Mouse (Mus musculus) C2C12 (cell line): Measurements from ENCODE around the gene Dbr1. TPM values are rescaled to one million over a fixed set of nuclear protein-coding genes. Genes with fewer than 3 reads are reported as not detected.

Experiments used
- H3K27me3 ChIP-seq: one replicate; pipeline ENCODE4 v1.6.1; 2011; ENCODE audit not compliant: control insufficient read depth, insufficient read depth, insufficient read length
- H3K36me3 ChIP-seq: one replicate; pipeline ENCODE4 v1.6.1; 2011; ENCODE audit not compliant: control insufficient read depth, insufficient read depth
- H3K4me3 ChIP-seq: one replicate; pipeline ENCODE4 v1.5.1; 2011; ENCODE audit warnings: mild to moderate bottlenecking, control low read depth; ENCODE audit not compliant: poor library complexity, insufficient read depth, severe bottlenecking
- H3K79me2 ChIP-seq: one replicate; pipeline ENCODE4 v1.6.1; 2011; ENCODE audit not compliant: control insufficient read depth, insufficient read depth
- H3K79me3 ChIP-seq: one replicate; pipeline ENCODE4 v1.6.1; 2011; ENCODE audit warnings: low read depth, control low read depth
- H3ac ChIP-seq: one replicate; pipeline ENCODE3; 2011; ENCODE audit warnings: low read depth; ENCODE audit not compliant: control insufficient read depth, insufficient read length
- CEBPB ChIP-seq: IDR thresholded peaks from one replicate; pipeline ENCODE4 v1.6.1; 2011; ENCODE audit warnings: low read depth, mild to moderate bottlenecking, control low read depth, moderate library complexity
- CTCF ChIP-seq: IDR thresholded peaks from one replicate; pipeline ENCODE4 v1.5.1; 2011; ENCODE audit not compliant: control insufficient read depth, insufficient read depth, insufficient read length
- FOSL1 ChIP-seq: IDR thresholded peaks from one replicate; pipeline ENCODE4 v1.8.0; 2011; ENCODE audit warnings: mild to moderate bottlenecking, low read length; ENCODE audit not compliant: poor library complexity, insufficient read depth, severe bottlenecking
- MAX ChIP-seq: IDR thresholded peaks from one replicate; pipeline ENCODE4 v1.6.1; 2011; ENCODE audit warnings: mild to moderate bottlenecking, control low read depth
- MYOD1 ChIP-seq: IDR thresholded peaks from one replicate; pipeline ENCODE4 v1.6.1; 2011; ENCODE audit warnings: low read depth; ENCODE audit not compliant: control insufficient read depth, insufficient read length
- MYOG ChIP-seq: IDR thresholded peaks from one replicate; pipeline ENCODE4 v1.6.1; 2011; ENCODE audit not compliant: control insufficient read depth, insufficient read length; ENCODE audit errors: extremely low read depth
- USF1 ChIP-seq: IDR thresholded peaks from one replicate; pipeline ENCODE4 v1.6.1; 2011; ENCODE audit warnings: low read depth, mild to moderate bottlenecking, control low read depth, moderate library complexity
- polyA plus RNA-seq: library from polyadenylated mRNA; unstranded; fragments of >200 nt; fragmentation: generic; extraction: Trizol; gene quantifications from one replicate; pipeline ENCODE4 v1.2.1, GENCODE M21; 2012; ENCODE audit warnings: missing spikeins

Gene Dbr1
- polyA plus RNA-seq, 1 experiment = 13.8 TPM

DNA sequence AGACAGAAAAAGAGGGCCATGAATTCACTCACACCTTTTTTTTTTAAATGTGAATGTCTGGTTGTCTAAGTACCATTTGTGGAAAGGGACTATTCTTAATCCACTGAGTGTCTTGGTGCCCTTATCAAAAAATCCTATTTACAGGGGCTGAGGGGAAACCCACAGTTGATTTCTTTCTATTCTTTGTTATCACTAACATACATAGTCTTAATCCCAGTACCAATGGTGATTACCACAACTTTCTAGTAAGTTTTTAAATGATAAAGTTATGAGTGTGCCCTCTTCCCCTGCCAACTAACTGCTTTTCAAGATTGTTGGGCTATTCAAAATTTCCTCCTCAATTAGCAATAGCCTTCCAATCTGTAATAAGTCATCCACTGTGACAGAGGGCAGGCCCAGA, 21.5 kb upstream of the Dbr1 start:
- no peak overlapping the region for H3ac ChIP-seq
- no peak overlapping the region for H3K4me3 ChIP-seq
- peaks cover 55% of the 10 kb centered on the region for H3K79me3 ChIP-seq
- peaks cover 76% of the 10 kb centered on the region for H3K79me2 ChIP-seq
- no peaks in the 10 kb centered on the region for H3K36me3 ChIP-seq
- no peaks in the 10 kb centered on the region for H3K27me3 ChIP-seq
- no peak for TF ChIP-seq MYOD1
- no peak for TF ChIP-seq USF1
- TF ChIP-seq CEBPB = no peak
- TF ChIP-seq FOSL1 = no peak
- TF ChIP-seq MYOG = no peak
- TF ChIP-seq MAX = no peak
- no peak for TF ChIP-seq CTCF

DNA sequence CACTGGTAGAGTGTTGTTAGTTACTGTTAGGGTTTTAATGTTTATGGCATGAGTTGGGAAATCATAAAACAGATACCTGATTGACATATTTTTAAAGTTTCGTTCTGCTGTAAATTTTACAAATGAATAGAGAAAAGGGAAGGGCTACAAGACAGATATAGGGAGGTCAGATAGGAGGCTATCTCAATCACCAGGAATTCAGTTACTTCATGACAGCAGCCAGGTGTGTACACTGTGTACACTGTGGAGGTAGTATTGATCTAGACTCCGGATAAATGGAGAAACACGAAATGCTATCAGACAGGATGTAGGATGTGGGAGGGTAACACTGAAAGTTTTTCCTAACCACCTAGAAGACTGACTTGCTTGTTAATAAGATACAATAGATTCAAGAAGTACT, 20.3 kb upstream of the Dbr1 start:
- H3K36me3 ChIP-seq = no peaks in the 10 kb centered on the region
- H3K79me3 ChIP-seq = peaks cover 65% of the 10 kb centered on the region
- H3K27me3 ChIP-seq = no peaks in the 10 kb centered on the region

DNA sequence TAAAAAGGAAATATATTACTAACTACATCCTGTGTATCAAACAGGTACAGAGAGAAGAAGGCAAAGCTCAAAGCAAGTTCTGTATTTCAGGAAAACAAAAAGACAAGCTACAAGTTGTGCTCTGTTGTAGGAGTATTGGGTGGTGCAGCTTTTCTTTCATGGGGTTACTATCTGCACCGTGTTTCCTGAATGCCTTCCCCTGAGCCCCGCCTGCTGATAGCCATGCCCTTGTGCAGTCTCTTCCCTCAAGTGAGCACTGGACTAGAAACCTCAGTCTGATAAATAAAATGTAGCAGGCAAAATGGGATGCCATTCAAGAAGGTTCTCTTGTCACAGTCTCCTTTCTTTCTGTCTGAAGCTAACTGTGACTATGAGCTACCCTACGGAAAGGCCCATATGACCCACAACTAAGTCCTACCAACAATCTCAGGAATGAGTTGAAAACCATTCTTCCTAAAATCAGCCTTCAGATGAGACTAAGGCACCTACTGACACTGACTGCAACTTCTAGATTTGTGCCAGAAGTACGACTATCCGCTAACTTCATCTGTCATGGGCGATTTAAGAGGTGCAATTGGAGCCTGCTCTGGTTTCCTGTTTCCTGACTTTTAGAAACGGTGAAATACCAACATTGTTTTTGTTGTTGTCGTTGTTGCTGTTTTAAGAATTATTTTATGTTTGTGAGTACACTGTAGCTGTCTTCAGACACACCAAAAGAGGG, 17.9 kb upstream of the Dbr1 start:
- no peak overlapping the region for H3K4me3 ChIP-seq
- H3K27me3 ChIP-seq = no peaks in the 10 kb centered on the region
- H3ac ChIP-seq = no peak overlapping the region
- H3K79me3 ChIP-seq = peaks cover 73% of the 10 kb centered on the region
- no peaks in the 10 kb centered on the region for H3K36me3 ChIP-seq
- peaks cover 97% of the 10 kb centered on the region for H3K79me2 ChIP-seq
- no peak for TF ChIP-seq MAX
- TF ChIP-seq USF1 = no peak
- TF ChIP-seq CEBPB = no peak
- no peak for TF ChIP-seq CTCF
- no peak for TF ChIP-seq MYOD1
- no peak for TF ChIP-seq FOSL1
- no peak for TF ChIP-seq MYOG

More for the DNA sequence above, 20.3 kb upstream of the Dbr1 start:
- no peak overlapping the region for H3ac ChIP-seq
- TF ChIP-seq CTCF (no peak), MYOG (no peak), MYOD1 (no peak), CEBPB (no peak), USF1 (no peak)
- peaks cover 88% of the 10 kb centered on the region for H3K79me2 ChIP-seq
- no peak overlapping the region for H3K4me3 ChIP-seq

DNA sequence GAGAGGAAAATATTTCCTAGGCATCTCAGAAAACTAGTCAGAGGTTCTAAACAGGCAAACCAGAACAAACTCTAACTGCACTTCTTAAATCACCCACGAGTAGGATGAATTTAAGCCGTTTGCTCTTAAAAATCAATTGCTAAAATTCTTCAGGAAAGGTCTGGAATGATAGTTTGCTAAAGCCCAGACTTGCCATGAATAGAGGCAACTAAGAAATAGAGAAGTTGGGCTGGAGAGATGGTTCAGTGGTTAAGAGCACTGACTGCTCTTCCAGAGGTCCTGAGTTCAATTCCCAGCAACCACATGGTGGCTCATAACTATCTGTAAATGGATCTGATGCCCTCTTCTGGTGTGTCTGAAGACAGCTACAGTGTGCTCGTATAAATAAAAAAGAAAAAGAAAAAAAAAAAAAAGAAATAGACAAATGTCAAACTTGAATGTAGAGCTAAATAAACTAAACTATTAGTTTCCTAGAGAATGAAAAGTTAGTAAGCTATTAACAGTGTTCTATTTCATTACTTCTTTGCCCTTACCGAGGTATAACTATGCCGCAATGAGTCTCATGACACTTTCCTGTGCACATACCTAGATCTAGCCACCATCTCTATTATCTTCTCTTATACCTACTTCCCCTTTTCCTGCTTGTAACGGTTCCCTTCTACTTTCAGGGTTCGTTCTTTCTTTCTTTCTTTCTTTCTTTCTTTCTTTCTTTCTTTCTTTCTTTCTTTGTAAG, 16.6 kb upstream of the Dbr1 start:
- H3K79me3 ChIP-seq = peaks cover 75% of the 10 kb centered on the region
- no peaks in the 10 kb centered on the region for H3K27me3 ChIP-seq
- H3K4me3 ChIP-seq = no peak overlapping the region
- H3ac ChIP-seq = no peak overlapping the region
- peaks cover 97% of the 10 kb centered on the region for H3K79me2 ChIP-seq
- H3K36me3 ChIP-seq = no peaks in the 10 kb centered on the region
- TF ChIP-seq USF1 = no peak
- no peak for TF ChIP-seq MYOG
- TF ChIP-seq MYOD1 = no peak
- TF ChIP-seq CEBPB = no peak
- no peak for TF ChIP-seq CTCF
- no peak for TF ChIP-seq MAX
- no peak for TF ChIP-seq FOSL1

GRCm38 (mm10) chr9:99559557-99559904, 16.1 kb upstream of the Dbr1 start:
- TF ChIP-seq FOSL1 (no peak), USF1 (no peak), CTCF (no peak), MYOG (no peak), CEBPB (no peak), MYOD1 (no peak), MAX (no peak)
- H3ac ChIP-seq = no peak overlapping the region
- no peak overlapping the region for H3K4me3 ChIP-seq
- H3K27me3 ChIP-seq = no peaks in the 10 kb centered on the region
- peaks cover 97% of the 10 kb centered on the region for H3K79me2 ChIP-seq
- no peaks in the 10 kb centered on the region for H3K36me3 ChIP-seq
- peaks cover 74% of the 10 kb centered on the region for H3K79me3 ChIP-seq
